Mouse (Mus musculus) lung, embryonic 15.5 days (tissue): ENCODE measurements around the gene Serhl. TPM values are rescaled to one million over a fixed set of nuclear protein-coding genes. Genes with fewer than 3 reads are reported as not detected.
"Not testable (repeated sequence)": the region's sequence is repeated elsewhere in the genome, so short reads cannot be mapped to it uniquely, and the experiment has no call there.

Source experiments
- ATAC-seq: fragments of 200-750 bp; cut with Nextera tagmentation; 2 replicates; pipeline ENCODE4 v1.8.0; 2017; ENCODE audit warnings: moderate number of reproducible peaks, borderline replicate concordance; ENCODE audit not compliant: low FRiP score, low TSS enrichment; ENCODE audit errors: extremely low read depth
- H3K27ac ChIP-seq: fragments of 300-500 bp; sonication (generic); 2 replicates; pipeline ENCODE4 v1.5.1; 2015; ENCODE audit warnings: moderate library complexity, mild to moderate bottlenecking, inconsistent platforms
- H3K27me3 ChIP-seq: fragments of 300-500 bp; sonication (generic); 2 replicates; pipeline ENCODE4 v1.6.1; 2015; ENCODE audit warnings: inconsistent platforms
- H3K36me3 ChIP-seq: fragments of 300-500 bp; sonication (generic); 2 replicates; pipeline ENCODE4 v1.6.1; 2015; ENCODE audit warnings: inconsistent platforms
- H3K4me1 ChIP-seq: fragments of 300-500 bp; sonication (generic); 2 replicates; pipeline ENCODE4 v1.6.1; 2015; ENCODE audit warnings: inconsistent platforms
- H3K4me2 ChIP-seq: fragments of 300-500 bp; sonication (generic); 2 replicates; pipeline ENCODE4 v1.6.1; 2015; ENCODE audit warnings: inconsistent platforms, mild to moderate bottlenecking, moderate library complexity
- H3K4me3 ChIP-seq: fragments of 300-500 bp; sonication (generic); 2 replicates; pipeline ENCODE4 v1.5.1; 2015; ENCODE audit warnings: mild to moderate bottlenecking, inconsistent platforms
- H3K9ac ChIP-seq: fragments of 300-500 bp; sonication (generic); 2 replicates; pipeline ENCODE4 v1.6.1; 2015; ENCODE audit warnings: inconsistent platforms
- H3K9me3 ChIP-seq: fragments of 300-500 bp; sonication (generic); 2 replicates; pipeline ENCODE4 v1.6.1; 2016; ENCODE audit warnings: inconsistent platforms
- WGBS: fragments of 180-500 bp; shearing (Covaris S2); methylation state at CpG from one replicate; pipeline ENCODE4 v1.1.7; 2015; 5-methylcytosine and 5-hydroxymethylcytosine counted together
- polyA plus RNA-seq: library from polyadenylated mRNA; unstranded; fragments of >200 nt; fragmentation: Nextera tagmentation; extraction: Ambion mirVana; gene quantifications from 2 replicates; pipeline ENCODE4 v1.2.1, GENCODE M21; 2015

Serhl gene
- 61.9 TPM in 2 replicates for polyA plus RNA-seq

DNA sequence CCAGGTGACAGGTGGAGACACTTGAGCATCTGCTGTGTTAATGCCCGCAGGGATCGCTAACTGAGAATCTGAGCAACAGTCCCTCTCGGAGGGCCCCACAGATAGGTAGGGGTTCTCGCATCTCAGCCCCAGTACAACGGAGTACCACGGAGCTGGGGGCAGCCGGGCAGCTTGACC, at the start of gene Serhl:
Serhl (plus strand) TSS at position 78 of the 177 bp plus-strand sequence.
- Histone ChIP-seq H3K9ac (no peak within 1 kb of the TSS), H3K27me3 (peaks cover 22% of the 10 kb centered on the region), H3K4me2 (no peak within 1 kb of the TSS), H3K27ac (no peak within 1 kb of the TSS), H3K36me3 (no peaks in the 10 kb centered on the region), H3K4me3 (no peak within 1 kb of the TSS), H3K4me1 (no peaks in the 10 kb centered on the region), H3K9me3 (no peaks in the 10 kb centered on the region)
- no peak for ATAC-seq
- WGBS: 18% methylated on average over 7 of the region's 7 CpGs

DNA sequence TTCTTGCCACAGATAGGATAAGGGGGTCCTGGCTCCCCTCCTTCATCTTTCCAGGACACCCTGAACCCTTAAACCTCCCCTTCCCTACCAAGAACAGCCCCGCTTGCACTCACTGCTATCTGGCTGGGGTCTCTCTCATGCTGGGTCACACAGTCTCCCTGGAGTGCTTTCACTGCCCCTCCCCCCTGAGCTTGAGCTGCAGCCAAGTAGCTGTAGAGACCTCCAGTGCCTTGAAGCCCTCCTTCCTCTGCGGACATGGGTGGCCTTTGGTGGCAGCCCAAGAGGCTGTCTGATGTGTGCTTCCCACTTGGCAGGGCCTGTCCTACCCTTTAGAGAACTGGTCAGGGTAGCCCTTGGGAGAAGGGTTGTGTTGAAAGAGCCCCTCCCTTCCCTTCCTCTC, 49.1 kb upstream of the Serhl start:
- Histone ChIP-seq H3K9me3 (no peaks in the 10 kb centered on the region), H3K9ac (no peak overlapping the region), H3K27me3 (0 out of 2 replicates have a peak, but pooled peaks cover 8% of the 10 kb centered on the region), H3K27ac (no peak overlapping the region), H3K4me1 (peaks cover 48% of the 10 kb centered on the region), H3K36me3 (no peaks in the 10 kb centered on the region), H3K4me3 (no peak overlapping the region), H3K4me2 (no peak overlapping the region)
- peak; percentile 28; the same call in 1 of the 2 replicates for ATAC-seq
- WGBS: 17% methylated on average over 2 of the region's 2 CpGs

DNA sequence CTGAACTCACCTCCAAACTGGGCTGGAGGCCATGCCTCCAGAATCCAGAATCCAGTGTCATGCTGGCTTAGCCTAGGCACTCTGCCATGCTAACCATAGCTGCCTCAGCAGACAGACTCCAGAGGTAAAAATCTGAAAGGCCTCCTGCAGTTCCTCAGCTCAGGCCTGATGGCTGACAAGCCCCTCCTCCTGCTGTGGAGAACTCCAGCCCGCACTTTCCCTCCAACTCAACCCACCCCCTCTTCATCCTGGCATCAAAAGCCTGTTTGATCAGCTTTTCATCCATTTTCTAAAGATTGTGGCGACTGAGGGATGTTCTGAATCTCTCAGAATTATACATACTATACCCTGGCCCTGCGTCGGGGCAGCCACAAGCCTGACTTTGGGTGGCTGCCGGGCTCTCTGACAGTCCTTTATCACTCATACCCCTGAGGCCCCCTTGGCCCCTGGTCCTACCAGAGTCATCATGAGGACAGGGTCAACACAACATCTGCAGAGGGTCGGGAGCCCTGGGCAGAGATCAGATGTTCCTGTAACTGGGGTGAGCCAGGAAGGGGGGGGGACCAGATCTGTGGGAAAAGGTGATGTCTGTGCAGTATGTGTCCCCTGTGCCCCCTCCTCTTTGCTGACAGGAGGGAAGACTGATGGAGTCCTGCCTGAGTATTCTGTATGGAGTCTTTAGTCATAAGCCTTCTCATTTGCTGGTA, 46.5 kb upstream of the Serhl start:
- Histone ChIP-seq H3K36me3 (no peaks in the 10 kb centered on the region), H3K4me1 (peaks cover 38% of the 10 kb centered on the region), H3K4me2 (peak overlapping the region; percentile 28; the same call in 1 of the 2 replicates), H3K9me3 (no peaks in the 10 kb centered on the region), H3K9ac (no peak overlapping the region), H3K27ac (no peak overlapping the region), H3K4me3 (no peak overlapping the region), H3K27me3 (no peaks in the 10 kb centered on the region)
- ATAC-seq: no peak
- 7% methylated on average over 6 of the region's 6 CpGs for WGBS

DNA sequence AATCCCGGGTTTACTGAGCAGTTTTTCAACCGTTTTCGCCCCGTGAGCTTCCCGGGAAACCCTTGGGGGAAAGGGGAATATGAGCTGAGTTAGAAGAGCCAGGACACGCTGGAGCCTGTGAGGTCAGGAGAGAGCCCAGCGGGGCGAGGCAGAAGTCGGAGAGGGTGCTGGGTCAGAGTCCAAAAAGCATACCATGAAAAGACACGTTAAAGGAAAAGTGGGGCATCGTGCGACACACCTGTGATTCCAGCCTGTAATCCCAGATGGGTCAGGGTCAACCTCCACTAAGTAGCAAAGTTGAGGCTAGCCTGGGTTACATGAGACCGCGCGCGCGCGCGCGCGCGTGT, 46.0 kb upstream of the Serhl start:
- no peak for ATAC-seq
- H3K36me3 ChIP-seq: no peaks in the 10 kb centered on the region
- no peaks in the 10 kb centered on the region for H3K9me3 ChIP-seq
- no peak overlapping the region for H3K4me2 ChIP-seq
- no peak overlapping the region for H3K4me3 ChIP-seq
- no peak overlapping the region for H3K27ac ChIP-seq
- 61% methylated on average over 22 of the region's 22 CpGs for WGBS
- peaks cover 34% of the 10 kb centered on the region for H3K4me1 ChIP-seq
- H3K9ac ChIP-seq: no peak overlapping the region
- H3K27me3 ChIP-seq: no peaks in the 10 kb centered on the region

DNA sequence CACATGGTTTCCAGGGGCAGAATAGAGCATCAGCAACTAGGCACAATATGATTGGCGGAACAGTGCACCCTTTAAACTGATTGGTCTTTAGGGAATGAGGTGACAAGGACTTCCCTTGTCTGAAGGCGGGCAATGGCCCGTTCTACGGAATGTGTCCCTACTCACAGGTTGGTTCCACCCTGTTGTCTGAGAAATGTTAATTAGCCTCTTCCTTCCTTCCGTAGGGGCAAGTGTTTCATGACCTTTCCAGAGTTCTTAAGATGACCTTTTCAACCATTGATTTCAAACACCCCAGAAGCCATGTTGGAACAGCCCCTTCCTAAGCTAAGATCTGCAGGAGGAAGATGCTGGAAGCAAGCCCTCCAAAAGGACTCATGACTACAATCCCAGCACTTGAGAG, 43.7 kb upstream of the Serhl start:
- not testable (repeated sequence) for H3K36me3 ChIP-seq, H3K27ac ChIP-seq, H3K9me3 ChIP-seq, H3K4me3 ChIP-seq, ATAC-seq, H3K27me3 ChIP-seq, H3K9ac ChIP-seq, H3K4me2 ChIP-seq
- 85% methylated on average over 5 of the region's 5 CpGs for WGBS
- peaks cover 17% of the 10 kb centered on the region for H3K4me1 ChIP-seq

DNA sequence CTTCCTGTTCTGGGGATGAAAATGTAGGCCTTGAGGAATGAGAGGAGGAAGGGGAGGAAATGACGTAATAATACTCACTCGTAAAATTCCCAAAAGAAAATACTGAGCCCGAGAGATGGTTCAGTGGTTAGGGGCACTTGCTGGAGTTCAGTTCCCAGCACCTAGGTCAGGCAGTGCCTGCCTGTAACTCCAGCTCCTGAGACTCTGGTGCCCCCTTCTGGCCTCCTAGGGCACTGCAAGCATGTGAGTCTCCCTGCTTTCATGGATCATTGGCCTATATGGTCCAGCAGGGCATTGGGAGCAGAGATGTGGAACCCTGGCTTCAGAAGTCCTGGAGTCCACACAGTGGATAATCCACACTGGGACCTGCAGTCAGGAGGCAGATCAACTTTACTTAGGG, 43.0 kb upstream of the Serhl start:
- WGBS: 80% methylated on average over 3 of the region's 3 CpGs
- peaks cover 16% of the 10 kb centered on the region for H3K4me1 ChIP-seq
- H3K36me3 ChIP-seq: no peaks in the 10 kb centered on the region
- no peaks in the 10 kb centered on the region for H3K9me3 ChIP-seq
- H3K27ac ChIP-seq: no peak overlapping the region
- H3K4me2 ChIP-seq: no peak overlapping the region
- no peak overlapping the region for H3K9ac ChIP-seq
- ATAC-seq: no peak
- no peaks in the 10 kb centered on the region for H3K27me3 ChIP-seq
- no peak overlapping the region for H3K4me3 ChIP-seq

DNA sequence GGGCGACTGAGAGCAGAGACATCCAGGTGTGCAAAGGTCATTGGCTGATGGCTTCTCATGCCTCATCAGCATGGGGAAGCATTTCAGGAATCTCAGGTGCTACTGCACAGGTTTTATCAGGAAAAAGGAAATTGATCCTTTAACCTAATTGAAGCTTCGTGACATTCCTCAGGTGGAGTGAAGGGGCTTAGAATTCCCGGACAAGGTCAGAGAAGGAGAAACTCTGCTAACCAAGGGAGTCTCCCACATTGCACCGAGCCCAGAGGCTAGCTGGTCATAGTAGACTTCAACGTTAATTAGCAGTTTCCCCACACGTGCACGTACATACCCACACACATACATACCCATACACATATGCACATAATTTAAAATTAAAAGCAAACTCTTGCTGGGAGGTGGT, 42.6 kb upstream of the Serhl start:
- Histone ChIP-seq H3K9ac (no peak overlapping the region), H3K4me1 (peaks cover 11% of the 10 kb centered on the region), H3K27me3 (no peaks in the 10 kb centered on the region), H3K4me3 (no peak overlapping the region), H3K36me3 (no peaks in the 10 kb centered on the region), H3K9me3 (no peaks in the 10 kb centered on the region), H3K4me2 (no peak overlapping the region), H3K27ac (no peak overlapping the region)
- ATAC-seq: no peak
- 68% methylated on average over 7 of the region's 7 CpGs for WGBS

DNA sequence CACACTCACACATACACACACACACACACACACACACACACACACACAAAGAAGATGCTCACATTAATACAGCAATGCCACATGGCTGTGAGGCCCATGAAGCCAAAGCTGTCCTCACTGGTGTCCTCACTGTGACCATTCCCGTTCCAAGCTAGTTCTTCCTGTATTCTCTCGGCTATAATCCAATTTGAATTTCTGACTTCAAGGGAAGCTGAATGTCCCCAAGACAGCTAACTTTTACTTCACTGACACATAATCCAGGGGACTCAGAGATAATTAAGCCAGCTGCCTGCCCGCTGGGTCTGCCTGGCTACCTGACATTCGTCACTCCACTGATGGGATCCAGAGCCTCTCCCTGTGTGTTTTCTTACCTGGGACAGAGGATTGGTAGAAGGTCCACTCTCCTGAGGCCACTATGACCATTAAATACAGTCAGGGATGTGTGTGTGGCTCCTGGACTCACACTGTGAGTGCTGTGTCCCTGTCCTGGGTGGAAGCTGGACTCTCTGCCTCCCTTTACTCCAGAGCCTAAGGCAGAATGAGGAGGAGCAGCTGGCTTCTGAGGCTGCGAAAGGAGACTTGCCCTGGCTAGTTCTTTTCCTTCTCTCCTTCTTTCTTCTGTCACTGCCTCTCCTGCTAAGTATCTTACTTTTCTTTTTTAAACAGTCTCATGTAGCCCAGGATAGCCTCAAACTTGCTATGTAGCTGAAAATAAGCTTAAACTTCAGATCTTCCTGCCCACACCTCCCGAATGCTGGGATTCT, 36.8 kb upstream of the Serhl start:
- 0 out of 2 replicates have a peak, but pooled peaks cover 7% of the 10 kb centered on the region for H3K27me3 ChIP-seq
- no peaks in the 10 kb centered on the region for H3K36me3 ChIP-seq
- H3K9ac ChIP-seq: no peak overlapping the region
- WGBS: 64% methylated on average over 6 of the region's 6 CpGs
- H3K27ac ChIP-seq: no peak overlapping the region
- no peak overlapping the region for H3K4me2 ChIP-seq
- no peaks in the 10 kb centered on the region for H3K9me3 ChIP-seq
- H3K4me1 ChIP-seq: peaks cover 16% of the 10 kb centered on the region
- no peak for ATAC-seq
- no peak overlapping the region for H3K4me3 ChIP-seq

DNA sequence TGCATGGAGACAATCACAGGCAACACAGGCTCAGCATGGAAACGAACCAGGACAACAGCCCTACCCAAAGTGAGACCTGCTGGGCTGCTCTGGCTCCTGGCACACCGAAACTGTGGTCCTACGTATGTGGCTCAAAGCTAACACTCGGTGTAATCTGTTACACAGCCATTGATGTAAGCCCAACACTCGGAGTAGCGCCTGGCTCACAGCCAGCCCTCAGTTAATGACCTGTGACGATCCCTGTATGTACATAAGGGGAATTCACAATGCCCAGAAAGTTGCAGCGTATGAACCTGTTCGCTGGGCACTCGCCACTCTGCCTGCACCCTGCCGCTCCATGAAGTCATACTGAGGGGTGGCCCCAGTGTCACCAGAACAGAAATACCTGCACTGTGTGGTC, 36.0 kb upstream of the Serhl start:
- 21% methylated on average over 11 of the region's 11 CpGs for WGBS
- Histone ChIP-seq H3K36me3 (no peaks in the 10 kb centered on the region), H3K4me2 (no peak overlapping the region), H3K27me3 (0 out of 2 replicates have a peak, but pooled peaks cover 7% of the 10 kb centered on the region), H3K4me1 (peaks cover 16% of the 10 kb centered on the region), H3K4me3 (no peak overlapping the region), H3K9me3 (no peaks in the 10 kb centered on the region), H3K27ac (no peak overlapping the region), H3K9ac (no peak overlapping the region)
- ATAC-seq: no peak

DNA sequence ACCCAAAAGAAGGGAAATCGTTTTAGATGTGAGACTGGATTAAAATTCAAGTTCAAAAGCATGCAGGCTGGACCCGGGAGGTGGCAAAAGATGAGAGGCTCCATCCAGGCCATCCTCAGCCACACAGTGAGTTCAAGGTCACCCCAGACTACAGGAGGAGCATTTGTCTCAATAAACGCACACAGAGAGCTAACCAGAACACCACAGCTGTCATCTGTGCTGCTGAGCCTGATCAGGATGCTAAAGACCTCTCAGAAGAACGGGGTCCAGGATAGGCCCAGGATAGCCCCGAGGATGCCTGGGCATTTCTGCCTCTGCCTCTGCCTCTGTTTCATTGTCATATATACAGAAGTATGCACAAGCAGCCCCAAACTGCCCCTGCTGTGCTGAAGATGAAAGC, 33.7 kb upstream of the Serhl start:
- Histone ChIP-seq H3K4me2 (no peak overlapping the region), H3K27ac (no peak overlapping the region)

DNA sequence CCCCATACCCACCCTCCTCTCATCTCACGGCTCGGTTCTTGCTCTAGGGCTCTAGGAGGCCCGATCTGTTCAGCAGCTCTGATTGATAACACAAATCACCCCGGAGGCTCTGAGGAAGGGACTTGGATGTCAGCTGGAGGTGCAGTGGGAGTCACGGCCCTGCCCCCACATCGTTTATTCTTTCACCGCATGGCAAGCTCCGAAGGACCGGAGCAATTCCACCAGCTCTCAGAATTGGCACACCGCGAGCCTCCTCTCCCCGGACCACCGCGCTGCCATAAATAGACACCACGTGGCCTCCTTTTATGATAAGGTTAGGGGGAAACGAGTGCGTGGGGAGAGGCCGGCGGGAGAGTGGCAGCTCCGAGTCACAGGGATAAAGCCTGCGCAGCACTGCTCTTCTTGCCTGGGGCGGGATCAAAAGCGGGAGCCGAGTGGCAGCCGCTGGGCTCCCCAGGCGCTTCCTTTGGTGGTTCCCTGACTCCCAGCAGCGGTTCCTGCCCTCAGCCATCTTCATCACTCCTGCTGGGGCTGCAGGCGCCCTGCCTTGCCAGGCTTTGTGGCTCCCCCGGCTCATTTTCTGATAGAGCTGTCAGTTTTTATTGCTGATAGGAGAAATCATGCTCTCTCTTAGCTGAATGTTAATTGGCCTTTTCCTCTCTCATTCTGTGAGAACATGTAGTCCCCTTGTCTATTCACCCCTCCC, 32.8 kb upstream of the Serhl start:
- WGBS: under 1% methylated on average over 29 of the region's 29 CpGs
- H3K36me3 ChIP-seq: no peaks in the 10 kb centered on the region
- H3K9ac ChIP-seq: peak overlapping the region; percentile 5
- H3K27ac ChIP-seq: no peak overlapping the region
- H3K27me3 ChIP-seq: 0 out of 2 replicates have a peak, but pooled peaks cover 7% of the 10 kb centered on the region
- peak overlapping the region; percentile 70 for H3K4me2 ChIP-seq
- peaks cover 16% of the 10 kb centered on the region for H3K4me1 ChIP-seq
- peak; percentile 31; the same call in 1 of the 2 replicates for ATAC-seq
- peak overlapping the region; percentile 32 for H3K4me3 ChIP-seq
- H3K9me3 ChIP-seq: no peaks in the 10 kb centered on the region

More for the DNA sequence above, 33.7 kb upstream of the Serhl start:
- no peak for ATAC-seq
- WGBS: 42% methylated on average over 5 of the region's 5 CpGs
- Histone ChIP-seq H3K9ac (no peak overlapping the region), H3K4me1 (peaks cover 16% of the 10 kb centered on the region), H3K27me3 (0 out of 2 replicates have a peak, but pooled peaks cover 7% of the 10 kb centered on the region), H3K36me3 (no peaks in the 10 kb centered on the region), H3K4me3 (no peak overlapping the region), H3K9me3 (no peaks in the 10 kb centered on the region)

DNA sequence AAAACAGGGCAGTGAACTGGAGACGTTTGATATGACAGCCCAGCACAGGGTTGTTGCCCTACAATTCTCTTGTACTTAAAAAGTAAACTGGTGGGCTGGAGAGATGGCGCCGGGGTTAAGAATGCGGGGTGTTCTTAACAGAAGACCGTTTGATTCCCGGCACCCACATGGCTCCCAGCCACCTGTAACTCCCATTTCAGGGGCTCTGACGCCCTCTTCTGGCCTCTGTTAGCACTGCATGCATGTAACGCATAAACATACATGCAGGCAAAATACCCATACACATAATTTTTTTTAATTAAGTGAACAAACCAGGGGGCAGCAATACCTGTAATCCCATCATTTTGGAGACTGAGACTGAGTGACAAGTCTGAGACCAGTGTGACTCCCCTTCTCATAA, 31.8 kb upstream of the Serhl start:
- no peak overlapping the region for H3K9ac ChIP-seq
- 0 out of 2 replicates have a peak, but pooled peaks cover 7% of the 10 kb centered on the region for H3K27me3 ChIP-seq
- no peak overlapping the region for H3K4me2 ChIP-seq
- no peak overlapping the region for H3K4me3 ChIP-seq
- no peaks in the 10 kb centered on the region for H3K36me3 ChIP-seq
- no peak overlapping the region for H3K27ac ChIP-seq
- peaks cover 16% of the 10 kb centered on the region for H3K4me1 ChIP-seq
- 64% methylated on average over 8 of the region's 8 CpGs for WGBS
- H3K9me3 ChIP-seq: no peaks in the 10 kb centered on the region
- ATAC-seq: no peak
